Mouse (Mus musculus) embryo, embryonic 11 days (tissue): ENCODE measurements at regions not wholly inside any gene's neighbourhood (a gene's known extent, or its start where the extent isn't known, plus 50 kb on each side); places are given as distances from the start of the nearest gene placed in this dataset.

Experiments
- DNase-seq: peaks from one replicate; pipeline ENCODE4 v3.0.0-alpha.2; 2015

DNA sequence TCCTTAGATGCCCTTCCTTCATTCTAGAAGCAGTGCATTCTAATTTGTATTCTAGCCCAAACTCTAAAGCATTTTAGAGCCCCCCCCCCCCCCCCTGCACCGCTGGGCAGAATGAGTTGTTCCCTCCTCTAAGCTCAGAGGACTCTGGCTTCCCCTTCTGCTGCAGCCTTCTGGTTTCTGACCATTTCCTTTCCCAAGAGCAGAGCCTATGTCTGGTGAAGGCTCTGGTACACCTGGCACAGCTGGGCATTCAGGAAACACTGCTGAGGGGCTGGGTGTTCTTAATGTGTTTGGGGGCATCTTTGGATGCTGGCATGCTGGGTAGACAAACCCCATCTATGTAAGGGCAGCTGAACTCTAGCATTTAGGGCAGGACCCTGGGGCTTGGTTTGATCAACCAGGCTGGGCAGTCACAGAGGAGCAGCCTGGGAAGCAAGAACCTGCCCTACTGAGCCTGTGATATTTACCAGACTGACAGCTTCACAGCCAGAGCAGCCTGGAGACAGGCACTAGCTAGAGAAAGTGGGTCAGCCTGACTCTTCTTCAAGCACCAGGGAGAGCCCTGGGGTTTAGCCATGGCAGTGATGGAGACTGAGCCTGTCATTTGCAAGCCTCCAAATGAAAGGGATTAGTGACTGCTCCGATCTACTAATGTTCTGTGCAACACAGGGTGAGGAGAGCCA lies 469.7 kb downstream of the Rps24 start:
- DNase-seq: no peak

DNA sequence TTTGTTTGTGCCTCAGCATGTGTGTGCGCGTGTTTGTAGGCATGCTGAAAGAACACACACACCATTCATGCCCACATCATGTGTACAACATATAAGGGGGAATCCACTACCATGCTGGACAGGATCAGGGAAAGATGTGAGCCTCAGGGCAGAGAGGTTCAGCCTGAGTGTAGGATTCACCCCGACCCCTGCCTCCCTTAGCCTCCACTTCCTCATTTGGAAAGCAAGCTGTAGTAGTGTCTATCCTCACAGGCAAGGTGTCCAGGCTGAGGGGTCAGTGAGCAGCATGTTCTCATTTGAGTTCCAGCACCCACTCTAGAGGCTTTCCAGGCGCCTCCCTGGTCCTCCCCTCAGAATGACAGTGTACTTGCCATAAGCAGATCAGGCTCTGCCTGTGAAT lies 470.5 kb downstream of the Rps24 start:
- no peak for DNase-seq

DNA sequence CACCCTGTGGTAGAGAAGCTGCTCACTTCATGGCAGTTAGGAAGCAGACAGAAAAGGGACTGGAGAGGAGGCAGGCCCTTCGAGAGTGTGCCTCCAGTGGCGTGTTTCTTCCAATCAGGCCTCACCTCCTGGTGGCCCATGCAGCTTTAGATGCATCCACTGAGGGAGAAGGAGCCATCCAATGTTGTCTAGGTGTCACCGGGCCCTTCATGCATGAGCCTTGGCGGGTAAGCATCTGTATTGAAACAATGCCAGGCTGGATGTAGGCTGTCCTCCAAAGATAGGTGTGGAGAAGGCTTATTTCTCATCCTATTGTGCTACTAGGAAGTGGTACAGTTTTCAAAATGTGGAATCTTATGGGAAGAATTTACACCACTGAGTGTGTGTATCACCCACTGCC lies 471.9 kb downstream of the Rps24 start:
- DNase-seq: no peak

DNA sequence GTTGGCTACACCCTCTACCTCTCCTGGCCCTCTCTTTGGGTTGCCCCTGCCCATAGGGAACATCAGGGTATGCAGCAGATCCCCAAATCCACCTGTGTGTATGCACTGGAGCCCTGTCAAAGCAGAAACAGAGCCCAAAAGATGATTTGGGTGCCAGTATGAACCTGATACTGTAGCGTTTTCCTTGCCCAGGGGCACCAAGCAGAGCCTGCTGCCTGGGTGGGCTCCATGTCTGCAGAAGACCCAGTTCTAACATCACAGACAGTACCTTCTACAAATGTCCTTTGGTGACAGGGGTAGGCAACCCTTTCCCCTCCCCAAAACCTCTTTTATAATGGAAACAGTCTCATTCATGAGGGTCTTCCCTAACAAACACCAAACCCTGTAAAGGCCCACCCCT lies 472.5 kb downstream of the Rps24 start:
- no peak for DNase-seq

DNA sequence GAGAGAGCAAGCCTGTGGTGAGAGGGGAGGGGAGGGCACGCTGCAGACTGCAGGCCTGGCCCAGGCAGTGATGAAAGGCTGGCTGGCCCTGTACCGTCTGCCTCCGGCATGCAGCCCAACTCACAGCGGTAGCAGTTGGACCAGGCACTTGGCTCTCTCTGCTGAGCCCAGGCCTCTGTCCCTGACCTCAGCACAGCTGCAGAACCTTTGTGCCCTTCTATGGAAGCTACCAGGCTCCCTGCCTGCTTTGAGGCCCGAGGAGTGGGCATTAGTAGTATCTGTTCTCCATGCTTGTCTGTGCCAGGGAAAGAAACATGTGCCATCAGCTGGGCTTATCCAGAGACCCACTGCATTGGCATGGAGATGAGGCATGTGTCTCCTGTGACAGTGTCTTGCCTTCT lies 473.2 kb downstream of the Rps24 start:
- peak; percentile 12 for DNase-seq

DNA sequence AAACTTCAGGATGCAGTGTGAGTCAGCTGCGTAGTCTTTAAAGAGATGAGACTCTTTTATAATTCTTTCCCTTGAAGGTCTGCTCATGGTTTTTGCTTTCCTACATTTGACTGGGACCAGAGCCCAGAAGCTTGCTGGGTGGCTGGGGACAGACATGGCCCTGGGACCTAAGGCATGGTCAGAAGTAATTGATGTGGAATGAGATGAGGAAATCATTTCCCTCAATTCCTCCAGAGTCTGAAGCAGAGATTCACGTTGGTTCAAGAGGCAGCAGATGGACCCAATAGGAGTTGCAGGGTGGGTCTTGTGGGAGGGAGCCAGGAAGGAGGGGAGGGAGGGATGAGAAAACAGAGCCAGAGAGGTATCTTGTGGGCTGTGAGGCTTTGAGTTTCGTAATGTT lies 473.9 kb downstream of the Rps24 start:
- DNase-seq: no peak

DNA sequence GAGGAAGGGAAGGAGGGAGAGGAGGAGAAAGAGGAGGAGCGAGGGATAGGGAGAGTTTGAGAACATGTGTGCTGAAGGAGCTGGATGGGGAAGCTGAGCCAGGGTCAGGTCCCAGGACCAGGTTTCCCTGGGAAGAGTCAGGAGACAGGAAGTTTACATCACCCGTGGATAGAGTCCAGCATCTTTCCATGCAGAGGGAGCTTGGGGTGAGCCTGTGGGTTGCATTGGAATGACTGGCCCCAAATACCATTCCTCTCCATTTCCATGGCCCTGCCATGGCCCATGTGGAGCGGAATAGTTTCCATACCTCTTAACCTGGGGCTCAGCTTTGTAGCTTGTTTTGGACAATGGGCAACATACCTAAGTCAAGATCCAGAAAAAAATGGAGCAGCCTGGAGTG lies 474.8 kb downstream of the Rps24 start:
- DNase-seq: no peak

DNA sequence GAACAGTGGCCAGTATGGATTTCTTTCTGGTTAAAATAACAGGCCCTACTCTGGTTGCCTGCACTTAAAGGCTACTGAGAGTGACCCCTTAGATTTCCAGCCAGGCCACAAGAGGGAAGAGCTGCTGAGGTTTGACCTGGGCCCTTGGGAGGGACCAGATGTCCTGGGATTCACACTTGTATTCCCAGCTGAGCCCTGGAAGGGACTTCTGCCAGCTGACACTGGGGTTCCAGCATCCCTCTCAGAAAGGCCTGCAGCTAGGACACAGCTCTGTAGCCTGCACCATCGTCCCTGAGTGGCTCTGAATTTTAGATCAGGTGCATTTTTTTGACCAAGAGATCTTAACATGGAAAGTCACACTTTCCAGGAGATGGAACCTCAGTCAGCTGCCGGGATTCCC lies 482.7 kb downstream of the Rps24 start:
- DNase-seq: no peak

DNA sequence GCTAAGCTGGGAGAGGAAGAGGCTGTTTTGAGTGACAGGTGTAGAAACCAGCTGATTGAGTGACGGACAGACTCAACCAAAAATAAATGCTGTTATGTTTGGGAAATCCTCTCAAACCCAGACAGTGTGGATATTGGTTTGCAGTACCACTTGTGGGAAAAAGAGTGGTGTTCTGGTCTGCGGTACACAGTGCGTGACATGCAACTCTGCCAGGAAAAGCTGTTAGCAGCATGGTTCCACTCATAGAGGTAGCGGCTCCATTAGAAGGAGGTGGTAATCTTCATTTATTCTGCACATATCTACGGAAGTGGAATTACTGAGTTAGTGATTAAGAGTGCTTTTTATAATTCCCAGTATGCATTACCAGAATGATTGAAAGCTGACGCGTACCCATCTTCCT lies 485.4 kb downstream of the Rps24 start:
- DNase-seq: no peak

DNA sequence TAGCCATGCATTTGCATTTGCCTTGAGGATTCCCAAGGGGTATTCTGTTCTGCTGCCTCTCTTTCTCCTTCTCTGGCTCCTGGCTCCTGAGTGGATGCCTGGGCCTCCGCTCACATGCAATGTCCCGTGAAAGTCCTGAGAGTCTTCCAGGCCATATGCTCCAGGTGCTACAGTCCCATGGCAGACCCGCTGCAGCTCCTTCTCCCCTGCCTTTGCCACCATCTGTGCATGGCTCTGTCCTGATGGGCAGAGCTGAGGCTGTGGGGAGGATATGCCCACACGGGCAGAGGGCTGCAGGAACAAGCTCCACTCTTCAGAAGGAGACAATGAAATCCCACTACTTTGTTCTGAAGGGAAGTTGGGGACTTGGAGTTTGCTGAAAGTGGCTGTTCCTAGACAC lies 485.9 kb upstream of the Zmiz1 start:
- DNase-seq: no peak

DNA sequence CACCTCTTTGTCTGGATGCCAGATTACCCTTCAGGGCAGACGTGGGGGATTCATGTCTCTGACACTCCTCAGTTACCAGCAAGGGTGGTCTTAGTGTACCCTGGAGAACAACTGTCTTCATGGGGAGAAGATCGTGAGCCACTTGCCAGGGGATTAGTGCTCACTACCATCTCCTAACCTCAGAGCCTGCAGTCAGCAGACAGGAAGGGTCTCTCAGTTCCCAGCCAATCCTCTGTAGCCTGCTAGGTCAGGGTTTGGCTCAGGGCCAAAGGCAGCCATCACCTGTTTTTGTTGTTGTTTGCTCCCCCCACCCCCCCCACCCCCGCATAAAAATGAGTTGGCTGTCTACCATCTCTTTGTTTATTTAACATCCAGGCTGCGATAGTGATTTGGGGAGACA lies 485.4 kb upstream of the Zmiz1 start:
- no peak for DNase-seq

DNA sequence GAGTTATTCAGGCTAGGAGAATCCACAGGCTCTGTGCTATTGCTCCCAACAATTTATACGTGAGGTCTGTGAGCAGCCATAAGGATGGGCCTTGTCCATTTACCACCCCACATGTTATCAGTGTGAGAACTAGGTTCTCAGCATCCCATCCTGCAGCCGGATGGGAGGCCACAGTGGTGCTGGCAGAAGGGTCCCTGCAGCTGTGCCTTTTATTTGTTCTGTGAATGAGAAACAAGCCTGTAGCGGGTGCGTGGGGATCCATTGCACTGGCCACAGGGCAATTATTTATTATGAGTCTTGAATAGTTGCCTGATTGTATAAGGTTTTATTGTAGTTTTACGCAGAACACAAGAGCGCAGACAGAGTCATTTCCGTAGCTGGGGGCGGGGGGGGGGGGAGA lies 476.5 kb upstream of the Zmiz1 start:
- peak; percentile 11 for DNase-seq

DNA sequence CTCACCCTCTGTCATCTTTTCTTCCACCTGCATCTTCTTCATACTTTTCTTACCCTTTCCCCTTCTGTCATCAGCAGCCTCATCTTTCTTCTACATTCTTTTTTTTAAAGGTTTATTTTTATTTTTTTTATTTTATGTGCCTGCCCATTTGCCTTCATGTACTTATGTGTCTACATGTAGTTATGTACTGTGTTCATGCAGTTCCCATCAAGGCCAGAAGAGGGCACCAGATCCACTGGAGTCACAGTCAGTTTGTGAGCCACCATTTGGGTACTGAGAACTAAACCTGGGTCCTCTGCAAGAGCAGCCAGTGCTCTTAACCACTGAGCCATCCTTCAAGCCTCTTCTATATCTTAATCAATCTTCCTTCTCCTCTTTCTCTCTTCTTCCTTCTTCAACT lies 475.7 kb upstream of the Zmiz1 start:
- peak; percentile 28 for DNase-seq

DNA sequence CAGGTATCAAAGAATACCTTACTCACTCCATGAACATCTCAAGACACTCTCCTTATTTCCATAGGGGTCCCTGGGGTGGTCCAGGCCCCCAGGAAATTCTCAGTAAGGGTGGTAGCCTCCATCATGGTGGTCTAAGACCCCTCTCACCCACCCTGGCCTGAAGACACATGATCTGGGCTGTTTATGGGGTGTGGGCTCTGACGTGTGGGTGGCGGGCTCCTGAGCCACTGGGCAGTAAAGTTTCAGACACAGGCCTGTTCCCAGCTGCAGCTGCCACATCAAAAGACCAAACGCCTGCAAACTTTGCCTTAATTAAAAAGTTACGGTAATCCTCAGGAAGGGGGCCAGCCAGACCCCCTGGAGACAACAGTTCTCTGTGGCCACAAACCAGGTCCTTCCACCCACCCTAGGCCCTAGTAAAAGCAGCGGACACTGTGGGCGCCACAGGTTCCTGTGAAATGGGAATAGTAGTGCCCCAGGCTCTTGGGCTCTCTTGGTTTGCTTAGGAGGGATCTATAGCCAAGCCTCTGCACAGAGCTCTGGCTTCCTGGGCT lies 473.1 kb upstream of the Zmiz1 start:
- no peak for DNase-seq

DNA sequence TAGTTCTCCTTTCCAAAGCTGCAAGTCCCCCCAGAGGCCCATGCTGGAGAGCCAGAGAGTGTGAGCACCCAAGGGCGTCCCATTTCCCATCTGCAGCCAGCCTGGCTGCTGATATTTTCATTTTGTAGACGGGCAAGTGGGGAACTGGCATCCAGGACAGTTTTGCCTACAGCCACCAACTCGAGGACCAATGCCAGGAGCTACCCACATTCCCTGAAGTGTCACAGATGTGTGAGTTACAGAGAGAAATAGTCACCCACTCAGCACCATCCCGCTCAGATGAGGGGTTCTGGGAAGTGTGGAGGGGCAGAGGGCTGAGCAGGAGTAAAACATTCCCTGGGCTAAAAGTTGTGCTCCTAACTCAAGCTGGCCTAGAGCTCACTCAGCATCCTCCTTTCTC lies 472.6 kb upstream of the Zmiz1 start:
- no peak for DNase-seq

DNA sequence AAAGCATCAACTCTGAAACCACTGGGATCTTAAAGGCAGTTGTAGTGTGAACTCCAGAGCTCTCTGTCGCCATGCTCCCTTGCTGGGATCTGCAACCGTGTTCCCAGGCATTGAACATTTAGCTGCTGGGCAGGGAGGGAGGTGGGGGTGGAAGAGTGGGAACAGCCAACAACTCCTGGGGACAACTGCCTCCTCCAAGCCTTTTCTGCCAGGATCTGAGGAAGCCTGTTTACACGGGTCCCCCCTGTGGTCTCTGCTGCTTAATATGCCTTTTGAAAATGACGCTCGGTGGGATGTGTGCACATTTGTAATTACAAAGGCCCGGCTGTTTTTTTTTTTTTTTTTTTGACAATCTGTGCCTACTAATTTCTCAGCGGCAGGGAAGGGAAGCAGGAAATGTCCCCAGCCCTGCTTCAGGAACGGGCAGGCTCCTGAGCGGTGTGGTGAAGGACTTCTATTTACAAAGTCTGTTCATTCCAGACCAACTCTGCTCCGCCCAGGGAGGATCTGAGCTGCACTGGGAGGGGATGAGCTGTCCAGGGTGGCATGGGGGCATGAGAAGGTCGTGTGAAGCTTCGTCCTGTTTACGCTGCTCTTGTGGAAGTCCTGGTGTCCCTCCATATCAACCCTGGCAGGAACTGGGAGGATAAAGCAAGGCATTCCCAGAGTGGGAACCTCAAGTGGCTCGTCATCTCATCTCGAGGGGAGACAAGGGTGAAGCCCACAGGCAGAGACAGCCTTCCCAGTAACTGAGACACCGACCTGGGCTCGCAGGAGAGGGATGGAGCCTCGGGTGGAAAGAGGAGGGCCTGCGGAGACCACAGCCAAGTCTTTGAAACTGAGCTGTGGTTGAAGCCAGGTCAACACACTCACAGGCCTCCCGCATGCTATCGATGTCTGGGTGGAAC lies 465.0 kb upstream of the Zmiz1 start:
- peak; percentile 46 for DNase-seq

DNA sequence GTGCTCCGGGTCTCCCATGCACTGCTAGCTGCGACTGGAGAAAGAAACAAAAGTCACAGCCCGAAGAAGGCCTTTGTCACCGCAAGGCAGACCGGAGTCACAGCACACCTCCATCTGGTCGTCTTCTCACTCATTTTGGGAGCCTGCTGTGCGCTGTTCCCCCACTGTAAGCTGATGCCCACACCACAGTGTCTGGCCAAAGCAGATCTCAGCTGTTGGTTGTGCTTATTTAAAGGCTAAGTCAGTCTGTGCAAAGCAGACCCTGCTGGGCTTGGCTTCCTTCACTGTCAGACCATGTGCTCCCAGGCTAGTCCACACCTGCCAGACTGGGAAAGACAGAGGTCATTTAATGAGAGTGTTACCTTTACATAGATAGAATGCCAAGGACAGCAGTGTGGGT lies 463.8 kb upstream of the Zmiz1 start:
- DNase-seq: peak; percentile 23

DNA sequence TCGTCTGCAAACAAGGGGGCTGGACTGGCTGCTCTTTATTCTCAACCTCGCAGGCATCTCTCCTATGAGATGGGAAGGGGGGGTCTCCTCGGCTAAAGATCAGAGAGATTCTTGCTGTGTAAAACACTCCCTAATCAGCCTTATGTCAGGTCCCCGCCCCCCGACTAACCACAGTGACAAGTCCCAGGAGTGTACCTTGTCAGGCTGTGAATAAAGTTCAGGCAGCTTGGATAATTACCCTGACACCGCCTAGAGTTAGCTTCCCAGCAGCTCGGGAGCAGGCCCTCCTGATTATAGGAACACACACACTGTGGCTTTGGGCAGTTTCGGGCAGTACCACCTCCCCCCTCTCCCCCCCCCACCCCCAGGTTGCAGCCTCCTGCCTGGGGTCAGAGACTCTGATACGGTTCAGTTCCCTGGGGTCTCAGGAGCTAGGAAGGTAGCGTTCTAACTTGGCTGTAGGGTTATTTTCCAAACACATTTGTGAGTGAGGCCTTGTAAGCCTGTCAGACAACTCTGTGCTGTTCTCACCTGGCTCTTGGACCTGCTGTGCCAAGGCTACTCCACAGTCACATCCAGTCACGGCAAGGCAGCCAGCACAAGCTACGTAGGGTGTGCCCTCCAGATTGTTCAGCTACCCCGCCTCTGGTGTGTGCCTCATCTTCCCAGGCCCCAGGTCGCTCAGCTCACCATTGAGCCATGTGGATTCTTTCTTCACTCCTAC lies 461.0 kb upstream of the Zmiz1 start:
- peak; percentile 69 for DNase-seq

DNA sequence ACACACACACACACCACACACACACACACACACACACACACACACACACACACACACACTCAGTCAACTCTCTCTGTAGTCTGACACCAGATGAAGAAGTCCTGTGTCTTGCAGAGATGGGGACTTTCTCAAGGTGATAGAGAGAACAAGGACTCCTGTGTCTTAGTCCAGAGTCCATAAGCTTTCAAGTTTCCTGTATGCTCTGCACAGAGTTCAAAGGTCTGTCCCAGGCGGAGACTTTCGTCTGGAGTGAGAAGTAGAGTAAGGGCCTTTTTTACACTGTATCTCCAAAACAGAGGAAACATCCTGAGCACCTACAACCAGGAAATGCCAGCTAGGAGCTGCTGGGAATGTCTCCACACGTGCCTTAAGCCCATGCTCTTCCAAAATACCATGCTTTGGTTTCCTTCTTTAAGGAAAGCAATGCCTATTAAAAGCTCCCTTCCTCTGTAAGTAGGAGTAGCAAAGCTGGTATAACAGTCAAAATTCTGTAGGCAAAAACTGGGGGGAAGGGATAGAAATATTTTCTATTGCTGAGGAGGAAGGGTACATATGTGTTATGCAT lies 459.9 kb upstream of the Zmiz1 start:
- DNase-seq: peak; percentile 22

DNA sequence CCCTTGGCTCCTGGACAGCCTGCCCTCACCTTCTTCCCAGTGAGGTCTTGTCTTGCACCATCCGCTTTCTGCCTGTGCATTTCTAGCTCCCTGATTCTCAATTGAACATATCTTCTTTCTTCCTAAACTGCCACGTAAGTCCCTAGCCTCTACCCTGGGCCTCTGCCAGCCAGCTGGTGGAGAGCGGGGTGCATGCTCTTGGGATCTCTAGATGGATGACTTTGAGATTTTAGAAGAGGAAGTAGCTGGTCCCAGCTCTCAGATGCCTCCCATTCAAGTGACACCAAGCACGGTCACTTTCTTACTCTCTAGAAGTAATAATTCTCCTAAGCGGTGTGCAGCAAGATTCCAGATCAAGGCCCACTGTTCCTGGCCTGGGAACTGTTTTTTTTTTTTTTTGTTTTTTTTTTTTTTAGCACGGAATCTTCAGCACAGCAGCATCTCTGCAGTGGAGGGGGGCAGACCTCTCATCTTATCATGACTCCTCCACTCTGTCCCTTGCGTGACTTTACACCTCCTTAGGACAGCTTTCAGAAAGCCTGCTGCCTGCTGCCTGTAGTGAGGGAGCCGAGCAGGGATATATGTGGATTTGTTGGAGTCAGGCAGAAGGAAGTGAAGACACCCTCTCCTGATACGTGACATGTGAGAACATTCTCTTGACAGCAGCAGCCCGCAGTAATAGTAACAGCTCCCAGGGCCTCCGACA lies 453.6 kb upstream of the Zmiz1 start:
- DNase-seq: no peak

DNA sequence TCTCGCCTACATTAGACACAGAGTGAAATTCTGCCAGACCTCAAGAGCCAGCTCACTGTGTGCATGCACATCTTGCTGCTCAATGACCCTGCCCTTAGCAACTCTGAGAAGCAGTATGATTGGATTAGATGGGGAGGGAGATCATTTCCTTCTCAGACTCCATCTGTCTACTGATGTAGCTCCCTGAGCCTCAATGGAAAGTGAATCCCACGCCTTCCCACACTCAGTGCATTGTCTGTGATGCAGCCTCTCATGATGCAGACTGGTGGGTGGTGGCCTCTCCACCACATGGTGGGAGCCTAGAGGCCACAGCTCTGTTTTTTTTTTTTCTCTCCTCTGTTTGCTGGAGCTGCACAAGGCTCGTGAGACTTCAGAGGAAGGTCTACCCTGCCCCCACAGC lies 447.1 kb upstream of the Zmiz1 start:
- no peak for DNase-seq
